Mouse (Mus musculus): Measurements from ENCODE around the gene Cdh18.

GRCm38 (mm10) chr15:23351078-23351477 is 802.3 kb downstream of the Cdh18 start:
- no peak for TF ChIP-seq CTCF (IDR thresholded peaks at IDR 0.05 in 2 of 3, conservative IDR thresholded peaks at IDR 0.05 in 1 of 3; ENCODE audit: control insufficient read depth in 1 of 3, insufficient read depth in 1 of 3, low read depth in 2 of 3, low read length in 3 of 3, poor library complexity in 1 of 3, severe bottlenecking in 1 of 3)
- no peak for TF ChIP-seq KAT2A (conservative IDR thresholded peaks at IDR 0.05; ENCODE audit: low read depth, low read length)
- TF ChIP-seq POLR2A (IDR thresholded peaks at IDR 0.05; ENCODE audit: control insufficient read depth in 1 of 2, insufficient read depth in 1 of 2, low read depth in 1 of 2, low read length in 2 of 2, poor library complexity in 1 of 2): no peak
- no peak for TF ChIP-seq EP300 (IDR thresholded peaks at IDR 0.05; ENCODE audit: low read depth in 1 of 2, low read length in 2 of 2)
- TF ChIP-seq TBP (IDR thresholded peaks at IDR 0.05; ENCODE audit: low read depth, low read length): no peak
- TF ChIP-seq HCFC1 (IDR thresholded peaks at IDR 0.05; ENCODE audit: low read depth, low read length): no peak
